ENCODE assay signal across 23 mouse cellular contexts in genomic region chr12:72359903-72360302, GRCm38 (mm10). TPM values are rescaled to one million over a fixed set of nuclear protein-coding genes. Genes with fewer than 3 reads are reported as not detected.
DNase-seq lines count a peak whose midpoint lies in the region; ATAC-seq and TF ChIP-seq lines count a peak whose summit lies in the region.
"Had no signal": no experiment of that assay in that cellular context is flagged by ENCODE, and none has a peak within 500 bp of the region (broad histone marks: within the 10 kb centered on the region; RNA-seq: fewer than 3 reads in every experiment).

No protein-coding gene starts in this region.

- H3K79me2 ChIP-seq in CH12.LX (replicated peaks; ENCODE audit: control insufficient read depth, extremely low read depth, insufficient read depth, poor library complexity, severe bottlenecking): no peaks in the 10 kb centered on the region

- H3K36me3 ChIP-seq in hindbrain, embryonic 10.5 days: no peaks in the 10 kb centered on the region
- no peaks in the 10 kb centered on the region for H3K36me3 ChIP-seq in hindbrain, embryonic 12.5 days
- H3K36me3 ChIP-seq in CH12.LX (replicated peaks in 1 of 2; ENCODE audit: control insufficient read depth in 1 of 2, insufficient read depth in 1 of 2, low read length in 1 of 2): no peaks in the 10 kb centered on the region
- H3K36me3 ChIP-seq in embryonic facial prominence, embryonic 10.5 days (replicated peaks): no peaks in the 10 kb centered on the region
- H3K36me3 ChIP-seq: embryonic facial prominence, embryonic 12.5 days; forebrain, embryonic 15.5 days; G1E had no signal

- H3K4me3 ChIP-seq in hindbrain, embryonic 10.5 days: no peak overlapping the region
- H3K4me3 ChIP-seq in hindbrain, embryonic 12.5 days: no peak overlapping the region
- H3K4me3 ChIP-seq in CH12.LX (replicated peaks in 1 of 3; ENCODE audit: low read depth in 2 of 3, low read length in 2 of 3, poor library complexity in 1 of 3): no peak overlapping the region
- H3K4me3 ChIP-seq in embryonic facial prominence, embryonic 10.5 days: no peak overlapping the region
- H3K4me3 ChIP-seq: embryonic facial prominence, embryonic 12.5 days; forebrain, embryonic 13.5 days; forebrain, embryonic 15.5 days had no signal

- no peaks in the 10 kb centered on the region for H3K9me3 ChIP-seq in hindbrain, embryonic 10.5 days
- H3K9me3 ChIP-seq in hindbrain, embryonic 12.5 days (replicated peaks): no peaks in the 10 kb centered on the region
- H3K9me3 ChIP-seq in CH12.LX (replicated peaks; ENCODE audit: low read length): no peaks in the 10 kb centered on the region
- no peaks in the 10 kb centered on the region for H3K9me3 ChIP-seq in embryonic facial prominence, embryonic 10.5 days
- H3K9me3 ChIP-seq: embryonic facial prominence, embryonic 12.5 days; forebrain, embryonic 13.5 days; forebrain, embryonic 15.5 days; G1E had no signal

- 74% methylated on average over 3 of the region's 3 CpGs for WGBS in hindbrain, embryonic 10.5 days
- 65% methylated on average over 3 of the region's 3 CpGs for WGBS in hindbrain, embryonic 12.5 days
- WGBS in embryonic facial prominence, embryonic 10.5 days: 63% methylated on average over 3 of the region's 3 CpGs

- no peaks in the 10 kb centered on the region for H3K27me3 ChIP-seq in hindbrain, embryonic 10.5 days (ENCODE audit: insufficient read depth, poor library complexity, severe bottlenecking)
- no peaks in the 10 kb centered on the region for H3K27me3 ChIP-seq in hindbrain, embryonic 12.5 days
- no peaks in the 10 kb centered on the region for H3K27me3 ChIP-seq in CH12.LX (replicated peaks)
- H3K27me3 ChIP-seq in embryonic facial prominence, embryonic 10.5 days (replicated peaks; ENCODE audit: low read depth, poor library complexity, severe bottlenecking): no peaks in the 10 kb centered on the region
- H3K27me3 ChIP-seq: embryonic facial prominence, embryonic 12.5 days; forebrain, embryonic 13.5 days; forebrain, embryonic 15.5 days; Patski had no signal

- no peak for TF ChIP-seq RAD21 in CH12.LX (IDR thresholded peaks at IDR 0.05; ENCODE audit: low read depth, low read length)

- no peak for TF ChIP-seq CTCF in CH12.LX (conservative IDR thresholded peaks at IDR 0.05 in 1 of 2, IDR thresholded peaks at IDR 0.05 in 1 of 2; ENCODE audit: low read depth in 2 of 2, low read length in 2 of 2)

- TF ChIP-seq POLR2A in CH12.LX (IDR thresholded peaks at IDR 0.05; ENCODE audit: low read depth, low read length): no peak

- DNase-seq in hindbrain, embryonic 10.5 days (ENCODE audit: low spot score): no peak
- no peak for DNase-seq in CH12.LX (ENCODE audit: extremely low read depth)
- DNase-seq in embryonic facial prominence, embryonic 10.5 days (ENCODE audit: low spot score): peak; percentile 2
- no peak for DNase-seq in cerebellum, postnatal 10 days
- DNase-seq: adrenal gland, adult 8-10 months; adrenal gland, postnatal 14 days; adrenal gland, postnatal 36 days; cerebellum, adult 11-12 months; cerebellum, adult 2 months; cerebellum, adult 9-10 months; cerebellum, postnatal 14 days; cerebellum, postnatal 36 days; embryo, embryonic 11 days; forebrain, postnatal 0 days had no signal

- ATAC-seq in hindbrain, embryonic 12.5 days (ENCODE audit: low FRiP score): no peak
- ATAC-seq: activated CD4-positive, CD25-positive, alpha-beta regulatory T cell, adult 4 months; forebrain, embryonic 13.5 days; forebrain, embryonic 15.5 days; forebrain, postnatal 0 days; Patski had no signal

- H3K9ac ChIP-seq in hindbrain, embryonic 12.5 days: no peak overlapping the region
- H3K9ac ChIP-seq in CH12.LX (ENCODE audit: insufficient read depth, low read depth): peak overlapping the region; percentile 61
- H3K9ac ChIP-seq: embryonic facial prominence, embryonic 12.5 days; forebrain, embryonic 13.5 days; forebrain, embryonic 15.5 days; forebrain, postnatal 0 days had no signal

- 0 out of 2 replicates have a peak overlapping the region, but pooled peaks have one; percentile 12 for H3K27ac ChIP-seq in hindbrain, embryonic 10.5 days
- no peak overlapping the region for H3K27ac ChIP-seq in hindbrain, embryonic 12.5 days
- H3K27ac ChIP-seq in CH12.LX (ENCODE audit: insufficient read depth, low read depth): peak overlapping the region; percentile 96
- H3K27ac ChIP-seq in embryonic facial prominence, embryonic 10.5 days (replicated peaks): no peak overlapping the region
- H3K27ac ChIP-seq: embryonic facial prominence, embryonic 12.5 days; forebrain, embryonic 13.5 days; forebrain, embryonic 15.5 days had no signal

- no peak for TF ChIP-seq EP300 in CH12.LX (IDR thresholded peaks at IDR 0.05; ENCODE audit: low read length)

- H3K4me2 ChIP-seq in hindbrain, embryonic 12.5 days (replicated peaks): no peak overlapping the region
- peak overlapping the region; percentile 66 for H3K4me2 ChIP-seq in CH12.LX (ENCODE audit: insufficient read depth, low read depth, poor library complexity, severe bottlenecking)
- H3K4me2 ChIP-seq: embryonic facial prominence, embryonic 12.5 days; forebrain, embryonic 13.5 days; forebrain, embryonic 15.5 days had no signal

- in situ Hi-C loops in CH12.LX (cut with MboI; ENCODE audit: low pct_ligation_motif_present, low pct_unique_long_range_greater_than_20kb, low sequenced_read_pairs): no loop called here

- dilution Hi-C loops in CH12.LX (cut with MboI; ENCODE audit: extremely low pct_ligation_motif_present, extremely low pct_unique_long_range_greater_than_20kb, low sequenced_read_pairs): no loop called here

- peaks cover 34% of the 10 kb centered on the region for H3K4me1 ChIP-seq in hindbrain, embryonic 10.5 days (replicated peaks)
- H3K4me1 ChIP-seq in hindbrain, embryonic 12.5 days: peaks cover 27% of the 10 kb centered on the region
- peaks cover 38 to 71% of the 10 kb centered on the region in 2 experiments for H3K4me1 ChIP-seq in CH12.LX (ENCODE audit: control insufficient read depth in 1 of 2, insufficient read depth in 2 of 2)
- H3K4me1 ChIP-seq in embryonic facial prominence, embryonic 10.5 days: peaks cover 22% of the 10 kb centered on the region

TF ChIP-seq in CH12.LX, 34 proteins besides CTCF, POLR2A, EP300 and RAD21:
- TF ChIP-seq MYC (IDR thresholded peaks at IDR 0.05; ENCODE audit: low read depth, low read length) (no peak), BHLHE40 (IDR thresholded peaks at IDR 0.05; ENCODE audit: low read depth, low read length) (peak; percentile 34; the same call in 1 of the 2 replicates)

RNA-seq across cellular contexts. Expression of gene Rtn1, which starts 49.0 kb away (rescaled TPM):
- 162 and 390 TPM in 2 replicates for polyA plus RNA-seq in hindbrain, embryonic 10.5 days (2016; fragmentation: Nextera tagmentation; extraction: Ambion mirVana)
- 892 and 927 TPM in 2 replicates for polyA plus RNA-seq in hindbrain, embryonic 12.5 days (2016; fragmentation: Nextera tagmentation; extraction: Ambion mirVana)
- total RNA-seq in CH12.LX (2012; rRNA removed): 0.04 and 0.08 TPM in 2 replicates
- total RNA-seq in CH12.LX (2014; rRNA removed): not detected in 2 replicates
- 0.17 TPM in 1 of 2 replicates, not detected in the other for polyA plus RNA-seq in CH12.LX (2012; ENCODE audit: insufficient read length, low read depth)
- 77.7 and 80.8 TPM in 2 replicates for polyA plus RNA-seq in embryonic facial prominence, embryonic 10.5 days (2016; fragmentation: Nextera tagmentation; extraction: Ambion mirVana)
- total RNA-seq: common myeloid progenitor, adult 5-6 weeks had no signal
- polyA plus RNA-seq: C2C12, G1E had no signal

Comparison
In these comparisons a context has a peak if more than half of its experiments do, and no peak if none do; other contexts are left out.
1. H3K27ac ChIP-seq: peak in hindbrain, embryonic 10.5 days (single experiment) and CH12.LX (single experiment); none in hindbrain, embryonic 12.5 days (single experiment) and embryonic facial prominence, embryonic 10.5 days (single experiment).
2. RNA of gene Rtn1, which starts 49.0 kb away (polyA plus RNA-seq): 892 to 927 TPM in hindbrain, embryonic 12.5 days, 162 to 390 TPM in hindbrain, embryonic 10.5 days and 77.7 to 80.8 TPM in embryonic facial prominence, embryonic 10.5 days; 0.17 TPM in CH12.LX; every median in the first group is over 10 times any median in the second.